ENCODE assay signal across 8 mouse cellular contexts in genomic region chr19:45436019-45436418, GRCm38 (mm10).
DNase-seq lines count a peak whose midpoint lies in the region; TF ChIP-seq lines count a peak whose summit lies in the region.
"Not testable (repeated sequence)": the region's sequence is repeated elsewhere in the genome, so short reads cannot be mapped to it uniquely, and the experiment has no call there.

No protein-coding gene starts in this region.

- not testable (repeated sequence) for H3K4me3 ChIP-seq in layer of hippocampus, adult 2 months

- peak; percentile 83 for TF ChIP-seq CTCF in layer of hippocampus, adult 2 months (conservative IDR thresholded peaks at IDR 0.05)

- H3K27ac ChIP-seq in layer of hippocampus, adult 2 months: not testable (repeated sequence)

- DNase-seq in Muller cell, postnatal 12 days (ENCODE audit: inconsistent ontology term): peak; percentile 32
- DNase-seq in cerebellum, adult 8-10 months: peak; percentile 70
- DNase-seq in frontal cortex, adult 2 months (ENCODE audit: extremely low spot score in 1 of 2, low spot score in 1 of 2): peak; percentile 64 to 88
- DNase-seq in heart, postnatal 4 days: peak; percentile 81
- peak; percentile 74 to 77 for DNase-seq in layer of hippocampus, adult 2 months (ENCODE audit: low spot score in 2 of 2)
- peak; percentile 73 to 82 for DNase-seq in lung, adult 18-20 months
- DNase-seq in retina, embryonic 14.5 days (ENCODE audit: low spot score): peak; percentile 86
- DNase-seq in thymus, postnatal 36 days: peak; percentile 42 to 51

Comparison
In these comparisons a context has a peak if more than half of its experiments do, and no peak if none do; other contexts are left out.
1. DNase-seq: peak in every context shown above with its lines; median percentile 86 in retina, embryonic 14.5 days; 81 in heart, postnatal 4 days; 78 in lung, adult 18-20 months; 76 in frontal cortex, adult 2 months; 76 in layer of hippocampus, adult 2 months; 70 in cerebellum, adult 8-10 months; 46 in thymus, postnatal 36 days; 32 in Muller cell, postnatal 12 days.